Mouse (Mus musculus): ENCODE measurements around the gene Aff2. TPM values are rescaled to one million over a fixed set of nuclear protein-coding genes. Genes with fewer than 3 reads are reported as not detected.

The Aff2 gene
- polyA plus RNA-seq, 1 experiment, result 8.2 TPM

GRCm38 (mm10) chrX:69675691-69676090, 315.6 kb downstream of the Aff2 start:
- H3K27ac ChIP-seq (ENCODE audit: insufficient read depth, low read length), result no peak overlapping the region
- H3K4me3 ChIP-seq (ENCODE audit: insufficient read depth, low read length), result no peak overlapping the region
- no peaks in the 10 kb centered on the region for H3K4me1 ChIP-seq (ENCODE audit: control insufficient read depth, insufficient read depth, low read length)
- TF ChIP-seq CTCF (IDR thresholded peaks at IDR 0.05; ENCODE audit: borderline replicate concordance, insufficient read depth, low read length) (no peak), POLR2A (IDR thresholded peaks at IDR 0.05; ENCODE audit: low read depth, low read length) (no peak)

DNA sequence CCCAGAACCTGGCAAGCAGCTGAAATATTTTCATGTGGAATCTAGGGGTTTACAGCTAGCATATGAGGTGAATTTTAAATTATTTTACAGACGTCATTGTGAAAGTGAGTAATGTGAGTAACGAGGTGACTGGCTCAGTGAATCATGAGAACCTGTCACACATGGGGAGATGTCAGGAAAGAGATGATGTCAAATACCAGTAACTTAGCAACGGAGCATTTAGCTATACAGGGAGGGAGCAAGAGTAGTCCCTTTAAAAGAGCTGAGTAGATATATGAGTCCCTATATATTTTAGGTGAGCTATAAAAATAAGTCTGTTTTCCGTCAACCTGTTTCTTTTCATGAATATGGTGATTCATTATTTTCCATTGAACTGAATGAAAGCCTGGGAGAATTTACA, 338.7 kb downstream of the Aff2 start:
- no peak for TF ChIP-seq CTCF (IDR thresholded peaks at IDR 0.05; ENCODE audit: borderline replicate concordance, insufficient read depth, low read length)
- no peak for TF ChIP-seq POLR2A (IDR thresholded peaks at IDR 0.05; ENCODE audit: low read depth, low read length)
- H3K27ac ChIP-seq (ENCODE audit: insufficient read depth, low read length), result no peak overlapping the region
- H3K4me1 ChIP-seq (ENCODE audit: control insufficient read depth, insufficient read depth, low read length), result no peaks in the 10 kb centered on the region
- H3K4me3 ChIP-seq (ENCODE audit: insufficient read depth, low read length), result no peak overlapping the region

GRCm38 (mm10) chrX:69738972-69739371, 378.9 kb downstream of the Aff2 start:
- Histone ChIP-seq H3K4me1 (ENCODE audit: control insufficient read depth, insufficient read depth, low read length) (no peaks in the 10 kb centered on the region), H3K27ac (ENCODE audit: insufficient read depth, low read length) (no peak overlapping the region), H3K4me3 (ENCODE audit: insufficient read depth, low read length) (no peak overlapping the region)
- no peak for TF ChIP-seq POLR2A (IDR thresholded peaks at IDR 0.05; ENCODE audit: low read depth, low read length)

DNA sequence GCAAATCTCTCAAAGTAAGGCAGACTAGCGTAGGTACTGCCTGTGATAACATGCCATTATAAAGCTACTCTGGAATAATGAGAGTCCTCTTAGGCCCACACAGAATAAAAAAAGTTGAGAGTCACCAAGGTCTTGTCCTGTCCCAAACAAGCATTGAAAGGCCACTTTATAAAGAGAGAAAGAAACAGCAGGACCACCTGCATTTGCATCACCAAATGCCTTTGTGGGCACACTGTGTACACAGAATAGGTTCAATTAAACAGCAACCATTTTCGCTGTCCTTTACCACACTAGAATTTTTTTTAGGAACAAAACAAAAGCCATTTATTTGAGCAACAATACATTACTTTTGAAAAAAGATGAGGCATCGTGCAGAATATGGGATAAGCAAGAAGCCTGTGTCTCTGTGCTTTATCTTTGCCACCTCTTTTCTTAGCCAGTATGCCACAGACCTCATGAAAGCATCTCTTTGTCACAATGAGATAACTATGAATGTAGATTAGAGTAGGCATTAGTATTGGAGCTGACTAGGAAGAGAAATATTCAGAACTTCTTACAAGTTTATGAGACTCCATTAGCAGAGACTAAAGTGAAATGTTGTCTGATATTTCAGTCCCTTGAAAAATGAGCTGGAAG, 385.0 kb downstream of the Aff2 start:
- TF ChIP-seq CTCF (IDR thresholded peaks at IDR 0.05; ENCODE audit: borderline replicate concordance, insufficient read depth, low read length), result no peak
- no peak for TF ChIP-seq POLR2A (IDR thresholded peaks at IDR 0.05; ENCODE audit: low read depth, low read length)
- H3K4me1 ChIP-seq (ENCODE audit: control insufficient read depth, insufficient read depth, low read length), result no peaks in the 10 kb centered on the region
- H3K4me3 ChIP-seq (ENCODE audit: insufficient read depth, low read length), result no peak overlapping the region
- no peak overlapping the region for H3K27ac ChIP-seq (ENCODE audit: insufficient read depth, low read length)

DNA sequence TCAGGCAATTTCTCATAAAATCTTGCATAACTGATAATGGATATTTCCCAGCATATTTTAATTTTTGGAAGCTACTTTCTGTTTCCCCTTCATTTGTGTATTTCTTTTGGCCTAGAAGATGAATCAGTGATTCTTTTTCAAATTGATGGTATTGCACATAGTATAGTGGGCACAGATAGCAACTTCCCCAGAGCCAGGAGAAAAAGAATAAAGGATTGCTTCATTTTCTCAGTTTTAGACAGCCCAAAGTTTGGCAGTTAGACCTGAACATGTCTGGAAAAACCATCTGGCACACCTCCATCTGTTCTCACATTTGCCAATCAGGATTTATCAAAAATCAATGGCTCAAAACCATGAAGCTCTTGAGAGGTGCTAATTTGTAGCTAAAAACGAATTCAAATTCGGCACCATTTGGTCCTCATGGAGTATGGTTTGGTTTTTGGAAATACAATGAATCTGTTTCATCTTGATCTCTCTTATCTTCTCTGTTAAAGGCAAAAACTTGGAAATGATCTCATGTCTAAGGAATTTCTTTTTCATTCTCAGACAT, 441.9 kb downstream of the Aff2 start:
- TF ChIP-seq POLR2A (IDR thresholded peaks at IDR 0.05; ENCODE audit: low read depth, low read length), result no peak
- TF ChIP-seq CTCF (IDR thresholded peaks at IDR 0.05; ENCODE audit: borderline replicate concordance, insufficient read depth, low read length), result no peak
- H3K4me3 ChIP-seq (ENCODE audit: insufficient read depth, low read length), result no peak overlapping the region
- no peak overlapping the region for H3K27ac ChIP-seq (ENCODE audit: insufficient read depth, low read length)
- no peaks in the 10 kb centered on the region for H3K4me1 ChIP-seq (ENCODE audit: control insufficient read depth, insufficient read depth, low read length)

- Histone ChIP-seq H3K27ac (ENCODE audit: insufficient read depth, low read length) (no peak overlapping the region), H3K4me3 (ENCODE audit: insufficient read depth, low read length) (no peak overlapping the region), H3K4me1 (ENCODE audit: control insufficient read depth, insufficient read depth, low read length) (no peaks in the 10 kb centered on the region)
- no peak for TF ChIP-seq POLR2A (IDR thresholded peaks at IDR 0.05; ENCODE audit: low read depth, low read length)
- no peak for TF ChIP-seq CTCF (IDR thresholded peaks at IDR 0.05; ENCODE audit: borderline replicate concordance, insufficient read depth, low read length)
Measured at GRCm38 (mm10) chrX:69802481-69802880, 442.4 kb downstream of the Aff2 start.

GRCm38 (mm10) chrX:69811798-69812197, 451.7 kb downstream of the Aff2 start:
- TF ChIP-seq POLR2A (IDR thresholded peaks at IDR 0.05; ENCODE audit: low read depth, low read length), result no peak
- TF ChIP-seq CTCF (IDR thresholded peaks at IDR 0.05; ENCODE audit: borderline replicate concordance, insufficient read depth, low read length), result no peak
- no peak overlapping the region for H3K4me3 ChIP-seq (ENCODE audit: insufficient read depth, low read length)
- H3K27ac ChIP-seq (ENCODE audit: insufficient read depth, low read length), result no peak overlapping the region
- H3K4me1 ChIP-seq (ENCODE audit: control insufficient read depth, insufficient read depth, low read length), result no peaks in the 10 kb centered on the region

GRCm38 (mm10) chrX:69815054-69815453, 455.0 kb downstream of the Aff2 start:
- TF ChIP-seq POLR2A (IDR thresholded peaks at IDR 0.05; ENCODE audit: low read depth, low read length), result no peak
- H3K4me3 ChIP-seq (ENCODE audit: insufficient read depth, low read length), result no peak overlapping the region
- H3K27ac ChIP-seq (ENCODE audit: insufficient read depth, low read length), result no peak overlapping the region
- no peaks in the 10 kb centered on the region for H3K4me1 ChIP-seq (ENCODE audit: control insufficient read depth, insufficient read depth, low read length)

GRCm38 (mm10) chrX:69817679-69818078, 457.6 kb downstream of the Aff2 start:
- no peak overlapping the region for H3K4me3 ChIP-seq (ENCODE audit: insufficient read depth, low read length)
- TF ChIP-seq CTCF (IDR thresholded peaks at IDR 0.05; ENCODE audit: borderline replicate concordance, insufficient read depth, low read length) (no peak), POLR2A (IDR thresholded peaks at IDR 0.05; ENCODE audit: low read depth, low read length) (no peak)
- H3K4me1 ChIP-seq (ENCODE audit: control insufficient read depth, insufficient read depth, low read length), result no peaks in the 10 kb centered on the region
- H3K27ac ChIP-seq (ENCODE audit: insufficient read depth, low read length), result no peak overlapping the region

- no peak for TF ChIP-seq POLR2A (IDR thresholded peaks at IDR 0.05; ENCODE audit: low read depth, low read length)
- no peak for TF ChIP-seq CTCF (IDR thresholded peaks at IDR 0.05; ENCODE audit: borderline replicate concordance, insufficient read depth, low read length)
- H3K4me3 ChIP-seq (ENCODE audit: insufficient read depth, low read length), result no peak overlapping the region
- H3K27ac ChIP-seq (ENCODE audit: insufficient read depth, low read length), result no peak overlapping the region
- no peaks in the 10 kb centered on the region for H3K4me1 ChIP-seq (ENCODE audit: control insufficient read depth, insufficient read depth, low read length)
Measured at GRCm38 (mm10) chrX:69818188-69818587, 458.1 kb downstream of the Aff2 start.
